Mouse (Mus musculus) testis, postnatal 10 days (tissue): Measurements from ENCODE around the gene Rhov.

ENCODE experiments used
- DNase-seq: peaks from one replicate; pipeline ENCODE4 v3.0.0; 2021; ENCODE audit warnings: low spot score

Rhov gene

DNA sequence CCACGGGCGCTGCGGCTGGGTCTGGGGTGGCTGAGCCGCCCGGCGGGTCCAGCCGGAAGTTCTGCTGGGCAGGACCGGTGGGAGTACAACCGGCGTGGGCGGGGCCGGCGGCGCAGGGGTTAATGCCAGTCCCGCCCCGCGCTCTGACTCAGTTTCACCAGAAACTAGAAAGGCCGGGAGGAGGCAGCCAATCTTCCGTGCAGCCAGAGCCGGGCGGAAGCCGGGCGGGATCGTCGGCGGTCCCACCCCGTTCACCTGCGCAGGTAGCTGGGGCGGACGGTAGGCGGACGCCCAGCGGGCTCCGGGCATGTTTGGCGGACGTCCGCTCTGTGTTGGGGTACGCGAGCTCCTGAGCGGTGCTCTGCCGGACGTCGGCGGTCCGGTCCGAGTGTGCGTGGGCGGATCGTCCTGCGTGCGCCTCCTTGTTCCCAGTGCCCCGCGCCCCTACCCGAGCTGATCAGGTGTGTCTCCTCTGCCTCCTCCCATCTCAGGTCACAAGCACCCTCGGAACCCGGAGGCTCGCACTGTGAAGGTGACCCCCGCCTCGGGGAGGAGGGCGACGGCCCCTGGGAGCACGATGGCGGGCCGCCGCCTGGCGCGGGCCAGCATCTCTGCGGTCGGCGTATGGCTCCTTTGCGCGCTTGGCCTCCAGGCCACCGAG lies 33.7 kb downstream of the Rhov start, which contains the start of gene Spint1:
Gene Spint1, plus strand, starts transcription at position 153 of the 661 bp plus-strand sequence.
- DNase-seq: peak; percentile 59

DNA sequence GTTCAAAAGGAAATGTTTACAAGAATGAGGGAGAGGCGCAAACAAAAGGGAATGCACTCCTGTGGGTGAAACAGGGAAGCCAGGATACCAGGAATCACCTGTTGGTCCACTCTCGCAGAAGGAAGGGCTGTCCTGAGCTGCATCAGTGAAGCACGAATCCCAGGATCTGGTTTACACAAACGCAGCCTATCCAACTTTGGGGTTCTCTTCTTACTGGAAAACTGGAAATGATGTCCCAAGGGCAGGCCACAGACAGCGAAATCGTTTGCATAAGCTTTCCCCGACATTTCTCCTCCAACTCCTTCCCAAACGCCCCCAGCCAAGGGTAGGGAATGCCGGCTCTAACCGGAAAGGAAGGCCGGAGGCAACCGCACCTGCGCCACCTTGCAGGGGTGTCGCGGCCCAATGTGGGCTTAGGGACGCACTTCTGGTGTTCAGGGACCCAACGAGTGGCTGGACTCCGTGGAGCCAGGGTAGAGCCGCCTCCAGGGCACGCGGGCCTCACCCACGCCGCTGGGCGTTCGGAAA lies 34.3 kb downstream of the Rhov start:
- no peak for DNase-seq

DNA sequence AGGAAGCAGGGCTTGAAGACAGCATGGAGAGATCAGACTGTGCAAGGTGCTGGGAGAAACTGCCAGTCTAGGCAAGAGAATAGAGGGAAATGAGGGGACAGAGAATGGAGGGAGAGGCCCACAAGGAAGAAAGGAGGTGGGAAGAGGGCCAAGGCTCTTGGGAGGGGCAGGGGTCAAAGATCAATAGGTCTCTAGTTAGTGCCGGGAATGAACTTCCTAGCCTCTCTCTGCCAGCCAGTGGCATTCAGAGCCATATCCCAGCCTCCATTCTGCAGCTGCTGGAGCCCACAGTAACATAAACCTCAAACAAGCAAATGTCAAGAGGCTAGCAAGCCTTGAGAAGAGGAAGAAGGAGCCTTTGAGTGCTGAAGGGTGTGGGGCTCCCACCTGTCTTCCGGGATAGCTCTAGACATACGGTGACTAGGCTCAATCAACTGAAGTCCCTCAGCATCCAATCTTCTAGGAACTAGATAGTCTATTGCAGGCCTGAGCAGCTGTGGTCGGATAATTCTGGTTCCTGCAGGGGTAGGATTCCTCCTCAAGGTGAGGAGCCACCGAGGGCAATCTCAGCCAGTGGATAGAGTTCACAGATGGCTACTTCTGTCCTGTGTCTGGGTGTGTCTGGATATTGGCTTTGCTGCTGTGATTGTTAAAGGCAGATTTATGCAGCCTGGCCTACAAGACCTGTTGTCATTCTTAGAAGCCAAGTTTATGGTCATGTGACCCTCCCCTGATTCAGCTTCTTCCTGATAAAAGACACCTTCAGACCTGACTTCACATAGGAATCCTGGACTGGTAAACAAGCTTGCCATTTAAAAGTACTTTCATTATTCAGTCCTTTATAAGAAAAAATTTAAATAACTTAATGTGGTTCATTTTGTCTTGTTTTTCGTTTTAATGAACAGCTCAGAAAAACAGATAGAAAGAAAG lies 41.0 kb downstream of the Rhov start, which contains the start of gene Ppp1r14d:
Gene Ppp1r14d, minus strand, starts transcription at position 132 of the 930 bp plus-strand sequence.
- no peak for DNase-seq
